Mouse (Mus musculus) c-Kit-positive CD71-positive TER-119-positive erythroid progenitor cells, embryonic 14.5 days (primary cell): ENCODE results near the gene Eepd1.

Experiments used
- DNase-seq: peaks from one replicate; pipeline ENCODE4 v3.0.0-alpha.2; 2013; ENCODE audit warnings: low spot score

Gene Eepd1

GRCm38 (mm10) chr9:25578674-25579596 is 97.6 kb downstream of the Eepd1 start:
- no peak for DNase-seq

- no peak for DNase-seq
Observed at GRCm38 (mm10) chr9:25583621-25584020, 102.3 kb downstream of the Eepd1 start.

GRCm38 (mm10) chr9:25585614-25586013 is 104.3 kb downstream of the Eepd1 start:
- no peak for DNase-seq

GRCm38 (mm10) chr9:25588581-25588980 is 107.2 kb downstream of the Eepd1 start:
- no peak for DNase-seq

- DNase-seq: no peak
Observed at GRCm38 (mm10) chr9:25590740-25591139, 109.4 kb downstream of the Eepd1 start.

- DNase-seq: peak; percentile 16
Observed at GRCm38 (mm10) chr9:25591390-25592354, 110.3 kb downstream of the Eepd1 start.

- no peak for DNase-seq
Observed at GRCm38 (mm10) chr9:25592355-25592955, 111.1 kb downstream of the Eepd1 start.

- no peak for DNase-seq
Observed at GRCm38 (mm10) chr9:25624744-25625143, 143.4 kb downstream of the Eepd1 start.

GRCm38 (mm10) chr9:25629531-25630099 is 148.3 kb downstream of the Eepd1 start:
- DNase-seq: no peak
